Mouse (Mus musculus) midbrain, postnatal 0 days (tissue): Measurements from ENCODE around the gene Spata48. TPM values are rescaled to one million over a fixed set of nuclear protein-coding genes. Genes with fewer than 3 reads are reported as not detected.

Experiments
- ATAC-seq: fragments of 200-750 bp; cut with Nextera tagmentation; 2 replicates; pipeline ENCODE4 v1.8.0; 2017; ENCODE audit warnings: moderate number of reproducible peaks, mild to moderate bottlenecking, moderate TSS enrichment, moderate library complexity; ENCODE audit not compliant: low FRiP score
- DNase-seq: peaks from one replicate; pipeline ENCODE4 v3.0.0-alpha.2; 2015; ENCODE audit warnings: low spot score
- H3K27ac ChIP-seq: fragments of 300-500 bp; sonication (generic); 2 replicates; pipeline ENCODE4 v1.5.1; 2014; ENCODE audit warnings: low read depth, mild to moderate bottlenecking, low read length, mixed read lengths
- H3K27me3 ChIP-seq: fragments of 300-500 bp; sonication (generic); 2 replicates; pipeline ENCODE4 v1.6.1; 2014; ENCODE audit warnings: low read length, control low read depth, mixed read lengths; ENCODE audit not compliant: insufficient read depth
- H3K36me3 ChIP-seq: fragments of 300-500 bp; sonication (generic); 2 replicates; pipeline ENCODE4 v1.6.1; 2014; ENCODE audit warnings: low read length, control low read depth, mixed read lengths; ENCODE audit not compliant: insufficient read depth
- H3K4me1 ChIP-seq: fragments of 300-500 bp; sonication (generic); 2 replicates; pipeline ENCODE4 v1.6.1; 2014; ENCODE audit warnings: mild to moderate bottlenecking, control low read depth, antibody characterized with exemption, low read length, mixed read lengths; ENCODE audit not compliant: insufficient read depth
- H3K4me2 ChIP-seq: fragments of 300-500 bp; sonication (generic); 2 replicates; pipeline ENCODE4 v1.6.1; 2014; ENCODE audit warnings: low read depth, mild to moderate bottlenecking, low read length, mixed read lengths; ENCODE audit not compliant: poor library complexity, severe bottlenecking
- H3K4me3 ChIP-seq: fragments of 300-500 bp; sonication (generic); 2 replicates; pipeline ENCODE4 v1.5.1; 2014; ENCODE audit warnings: low read depth, mild to moderate bottlenecking, low read length, moderate library complexity
- H3K9ac ChIP-seq: fragments of 300-500 bp; sonication (generic); replicated peaks from 2 replicates; pipeline ENCODE4 v1.6.1; 2014; ENCODE audit warnings: mild to moderate bottlenecking, low read length, moderate library complexity, mixed read lengths; ENCODE audit not compliant: poor library complexity, severe bottlenecking
- H3K9me3 ChIP-seq: fragments of 300-500 bp; sonication (generic); 2 replicates; pipeline ENCODE4 v1.6.1; 2016; ENCODE audit warnings: low read length, control low read depth
- CTCF ChIP-seq: IDR thresholded peaks from 2 replicates; pipeline ENCODE4 v1.5.1; 2016; ENCODE audit warnings: antibody characterized with exemption, mild to moderate bottlenecking
- WGBS: fragments of 180-500 bp; shearing (Covaris S2); extraction: QIAGEN DNeasy Blood & Tissue Kit; methylation state at CpG from one replicate; pipeline ENCODE4 v1.1.7; 2014; 5-methylcytosine and 5-hydroxymethylcytosine counted together
- polyA plus RNA-seq: library from polyadenylated mRNA; unstranded; fragments of >200 nt; fragmentation: Nextera tagmentation; extraction: Ambion mirVana; gene quantifications from 2 replicates; pipeline ENCODE4 v1.2.1, GENCODE M21; 2015
- total RNA-seq: library from RNA; depleted of rRNA; stranded (reverse); fragments of >200 nt; gene quantifications from 2 replicates; pipeline ENCODE4 v1.2.3, GENCODE M21; 2014

Gene Spata48
- total and polyA plus RNA-seq, 2 experiments from 2014 or later: 0.51 to 22.6 TPM

- Histone ChIP-seq H3K27ac (no peak overlapping the region), H3K4me2 (no peak overlapping the region), H3K4me3 (no peak overlapping the region), H3K9ac (no peak overlapping the region), H3K4me1 (no peaks in the 10 kb centered on the region), H3K27me3 (no peaks in the 10 kb centered on the region), H3K36me3 (no peaks in the 10 kb centered on the region), H3K9me3 (no peaks in the 10 kb centered on the region)
- 52% methylated on average over 2 of the region's 2 CpGs for WGBS
- no peak for TF ChIP-seq CTCF
- DNase-seq (no peak), ATAC-seq (no peak)
Observed at GRCm38 (mm10) chr11:11512056-11512455, 50.2 kb downstream of the Spata48 start.

GRCm38 (mm10) chr11:11513008-11513799, 51.3 kb downstream of the Spata48 start:
- no peak overlapping the region for H3K4me3 ChIP-seq
- no peaks in the 10 kb centered on the region for H3K36me3 ChIP-seq
- ATAC-seq: no peak
- no peaks in the 10 kb centered on the region for H3K27me3 ChIP-seq
- DNase-seq: no peak
- TF ChIP-seq CTCF: no peak
- no peaks in the 10 kb centered on the region for H3K9me3 ChIP-seq
- no peak overlapping the region for H3K9ac ChIP-seq
- WGBS: 85% methylated on average over 2 of the region's 2 CpGs
- H3K27ac ChIP-seq: no peak overlapping the region
- no peak overlapping the region for H3K4me2 ChIP-seq
- H3K4me1 ChIP-seq: no peaks in the 10 kb centered on the region

- no peaks in the 10 kb centered on the region for H3K27me3 ChIP-seq
- no peaks in the 10 kb centered on the region for H3K9me3 ChIP-seq
- no peaks in the 10 kb centered on the region for H3K4me1 ChIP-seq
- no peaks in the 10 kb centered on the region for H3K36me3 ChIP-seq
- no peak overlapping the region for H3K4me3 ChIP-seq
- H3K9ac ChIP-seq: no peak overlapping the region
- DNase-seq (no peak), ATAC-seq (no peak)
- H3K4me2 ChIP-seq: no peak overlapping the region
- no peak for TF ChIP-seq CTCF
- WGBS: 93% methylated on average over 4 of the region's 4 CpGs
- no peak overlapping the region for H3K27ac ChIP-seq
Observed at GRCm38 (mm10) chr11:11514920-11515319, 53.0 kb downstream of the Spata48 start.

- H3K4me1 ChIP-seq: no peaks in the 10 kb centered on the region
- no peaks in the 10 kb centered on the region for H3K36me3 ChIP-seq
- no peaks in the 10 kb centered on the region for H3K9me3 ChIP-seq
- H3K27ac ChIP-seq: no peak overlapping the region
- no peak overlapping the region for H3K4me2 ChIP-seq
- no peak overlapping the region for H3K4me3 ChIP-seq
- 95% methylated on average over 1 of the region's 1 CpGs for WGBS
- no peak for ATAC-seq
- no peak overlapping the region for H3K9ac ChIP-seq
- DNase-seq: no peak
- TF ChIP-seq CTCF: no peak
- no peaks in the 10 kb centered on the region for H3K27me3 ChIP-seq
Observed at GRCm38 (mm10) chr11:11517781-11518435, 56.0 kb downstream of the Spata48 start.

GRCm38 (mm10) chr11:11519255-11520243, 57.7 kb downstream of the Spata48 start:
- Histone ChIP-seq H3K9me3 (no peaks in the 10 kb centered on the region), H3K36me3 (no peaks in the 10 kb centered on the region), H3K27ac (no peak overlapping the region), H3K27me3 (no peaks in the 10 kb centered on the region), H3K4me3 (no peak overlapping the region), H3K9ac (no peak overlapping the region), H3K4me1 (no peaks in the 10 kb centered on the region), H3K4me2 (no peak overlapping the region)
- ATAC-seq: no peak
- 87% methylated on average over 10 of the region's 10 CpGs for WGBS
- no peak for TF ChIP-seq CTCF
- no peak for DNase-seq
